Mouse (Mus musculus): ENCODE results near the gene Dcaf17.

The Dcaf17 gene

GRCm38 (mm10) chr2:71096170-71096569, 41.0 kb downstream of the Dcaf17 start:
- TF ChIP-seq GATA4 (IDR thresholded peaks at IDR 0.05; ENCODE audit: insufficient replicate concordance, low read length), result no peak

DNA sequence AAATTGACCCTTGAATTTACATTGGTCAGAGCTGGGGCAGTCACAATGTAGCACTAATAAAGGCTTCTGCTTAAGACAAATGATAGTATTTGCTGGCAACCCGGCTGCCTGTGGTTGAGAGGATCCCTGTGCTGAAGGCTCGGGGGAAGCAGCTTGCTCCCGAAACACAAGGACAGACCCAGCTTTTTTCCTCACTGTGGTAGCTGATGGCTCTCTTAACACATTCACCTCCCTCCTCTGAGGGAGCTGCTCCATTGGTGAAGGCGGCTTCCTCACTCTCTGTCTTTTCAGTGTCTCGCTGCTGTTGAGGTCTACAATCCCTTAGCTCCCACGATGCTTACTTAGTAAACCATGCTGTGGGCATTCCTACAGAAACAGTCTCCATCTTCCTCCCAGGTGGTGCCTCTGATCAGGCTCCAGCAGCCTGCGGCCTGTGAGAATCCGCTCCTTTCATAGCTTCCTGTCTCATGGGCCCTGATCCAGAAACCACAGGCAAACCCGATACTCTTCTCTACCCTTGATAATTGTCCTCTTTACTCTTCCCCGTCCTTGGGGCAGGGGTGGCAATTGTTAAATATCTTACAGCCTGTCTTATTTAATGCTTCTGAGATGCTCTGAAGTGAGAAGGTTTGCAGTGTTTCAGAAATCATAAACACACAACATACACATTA, 47.6 kb downstream of the Dcaf17 start:
- TF ChIP-seq GATA4 (IDR thresholded peaks at IDR 0.05; ENCODE audit: insufficient replicate concordance, low read length), result no peak

DNA sequence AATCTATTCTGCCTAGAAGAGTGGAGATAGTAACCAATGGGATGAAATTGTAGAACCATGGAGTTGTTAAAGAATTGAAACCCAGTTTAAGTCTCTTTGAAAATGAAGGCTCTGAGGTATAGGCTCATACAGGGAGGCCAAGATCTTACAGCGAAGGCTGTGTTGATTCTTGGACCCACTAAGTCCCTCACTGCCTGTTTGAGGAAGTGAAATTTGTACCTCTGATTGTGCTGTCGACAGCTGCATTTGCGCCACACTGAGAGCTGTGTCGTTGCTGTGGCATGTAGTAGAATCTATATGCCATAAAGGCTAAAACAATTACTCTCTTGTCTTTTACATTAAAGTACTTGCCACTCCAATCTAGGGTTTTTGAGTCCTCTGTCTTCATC, 48.2 kb downstream of the Dcaf17 start:
- TF ChIP-seq GATA4 (IDR thresholded peaks at IDR 0.05; ENCODE audit: insufficient replicate concordance, low read length), result no peak

DNA sequence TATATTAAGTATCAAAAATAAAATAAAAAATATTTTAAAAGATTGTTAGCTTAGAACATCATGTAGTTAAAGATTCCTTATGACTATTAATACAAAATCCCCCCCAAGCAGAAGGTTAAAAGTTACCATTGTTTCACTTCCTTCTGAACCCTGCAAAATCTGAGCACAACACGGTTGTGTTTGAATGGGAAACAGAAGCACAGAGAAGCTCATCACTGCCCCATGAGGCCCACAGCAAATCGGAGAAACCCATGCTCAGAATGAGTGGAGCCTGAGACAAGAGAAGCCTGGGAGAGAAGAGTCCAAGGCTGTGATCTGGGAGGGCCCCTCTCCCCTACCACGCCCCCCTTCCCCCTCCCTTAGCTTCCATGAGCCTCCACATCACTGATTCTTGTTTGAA, 49.6 kb downstream of the Dcaf17 start:
- TF ChIP-seq GATA4 (IDR thresholded peaks at IDR 0.05; ENCODE audit: insufficient replicate concordance, low read length), result no peak

- no peak for TF ChIP-seq GATA4 (IDR thresholded peaks at IDR 0.05; ENCODE audit: insufficient replicate concordance, low read length)
Measured at GRCm38 (mm10) chr2:71105469-71106215, 50.5 kb downstream of the Dcaf17 start.

DNA sequence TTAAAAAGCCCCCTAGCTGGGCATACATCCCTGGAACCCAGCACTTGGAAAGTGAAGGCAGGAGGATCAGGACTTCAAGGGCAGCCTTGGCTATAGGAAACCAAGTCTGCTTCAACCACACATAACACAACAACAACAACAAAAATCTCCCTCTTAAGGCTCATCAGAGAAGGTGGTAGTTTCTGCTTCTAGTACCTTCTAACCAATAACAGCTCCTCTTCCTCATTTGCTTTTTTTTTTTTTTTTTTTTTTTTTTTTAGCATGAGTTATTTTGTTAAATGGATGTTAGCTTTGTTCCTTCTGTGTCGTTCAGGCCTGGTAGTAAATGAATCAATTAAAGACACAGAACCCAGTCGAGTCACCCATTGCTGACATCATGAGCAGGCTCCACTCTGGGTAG, 52.1 kb downstream of the Dcaf17 start:
- no peak for TF ChIP-seq GATA4 (IDR thresholded peaks at IDR 0.05; ENCODE audit: insufficient replicate concordance, low read length)

GRCm38 (mm10) chr2:71108541-71108940, 53.4 kb downstream of the Dcaf17 start:
- TF ChIP-seq GATA4 (IDR thresholded peaks at IDR 0.05; ENCODE audit: insufficient replicate concordance, low read length), result no peak

GRCm38 (mm10) chr2:71113489-71114171, 58.5 kb downstream of the Dcaf17 start:
- TF ChIP-seq GATA4 (IDR thresholded peaks at IDR 0.05; ENCODE audit: insufficient replicate concordance, low read length), result no peak

DNA sequence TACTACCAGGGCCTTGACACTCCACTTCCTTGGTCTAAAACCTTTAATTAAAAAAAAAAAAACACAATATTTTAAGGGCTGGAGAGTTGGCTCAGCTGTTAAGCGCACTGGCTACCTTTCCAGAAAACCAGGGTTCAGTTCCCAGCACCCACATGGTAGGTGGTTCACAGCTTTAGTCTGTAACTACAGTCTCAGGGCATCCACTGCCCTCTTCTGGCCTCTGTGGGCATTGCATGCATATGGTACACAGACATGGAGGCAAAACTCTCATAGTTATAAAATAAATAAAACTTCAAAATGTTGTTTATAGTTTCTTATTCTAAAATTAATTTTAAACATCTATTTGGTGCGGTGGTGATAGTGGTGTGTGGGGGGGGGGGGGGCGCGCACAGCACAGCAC, 61.0 kb downstream of the Dcaf17 start:
- TF ChIP-seq GATA4 (IDR thresholded peaks at IDR 0.05; ENCODE audit: insufficient replicate concordance, low read length), result no peak

DNA sequence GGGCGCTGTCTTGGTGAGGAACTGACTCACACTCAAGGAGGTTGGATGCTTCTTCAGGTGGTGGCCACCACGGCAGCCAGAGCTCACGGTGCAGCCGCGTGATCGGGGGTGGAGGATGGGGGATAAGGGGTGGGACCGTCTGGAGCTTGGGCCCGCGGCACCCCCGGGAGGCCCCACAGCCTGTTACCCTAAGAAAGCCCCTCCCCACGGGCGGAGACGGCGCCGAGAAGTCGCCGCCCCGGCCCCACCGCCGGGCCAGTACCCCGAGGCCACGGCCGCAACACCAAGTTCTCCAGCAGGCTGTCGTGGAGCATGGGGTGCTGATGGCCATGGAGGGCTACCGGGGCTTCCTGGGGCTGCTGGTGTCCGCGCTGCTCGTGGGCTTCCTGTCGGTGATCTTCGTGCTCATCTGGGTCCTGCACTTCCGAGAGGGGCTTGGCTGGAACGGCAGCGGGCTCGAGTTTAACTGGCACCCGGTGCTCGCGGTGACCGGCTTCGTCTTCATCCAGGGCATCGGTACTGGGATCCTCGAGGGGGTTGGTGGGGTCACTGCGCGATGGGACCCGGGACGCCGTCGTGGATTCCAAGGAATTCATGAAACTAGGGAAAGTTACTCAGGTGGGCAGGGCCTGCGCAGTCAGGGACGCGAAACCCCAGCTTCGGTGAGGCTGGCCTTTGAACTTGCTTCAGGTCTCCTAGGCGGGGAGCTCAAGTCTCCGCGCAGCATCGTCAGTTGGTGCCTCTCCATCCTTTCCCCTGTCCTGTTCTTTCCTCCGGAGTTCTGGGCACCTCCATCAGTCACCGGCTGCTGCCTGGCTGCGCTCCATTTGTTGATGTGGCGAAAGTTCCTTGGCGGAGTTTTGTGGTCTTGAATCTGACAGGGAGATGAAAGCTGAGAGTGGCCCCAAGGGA, 62.9 kb downstream of the Dcaf17 start, which contains the start of gene Cybrd1:
Cybrd1 (plus strand) TSS at position 127 of the 912 bp plus-strand sequence.
- TF ChIP-seq GATA4 (IDR thresholded peaks at IDR 0.05; ENCODE audit: insufficient replicate concordance, low read length), result no peak

- TF ChIP-seq GATA4 (IDR thresholded peaks at IDR 0.05; ENCODE audit: insufficient replicate concordance, low read length), result no peak
Measured at GRCm38 (mm10) chr2:71120844-71121243, 65.7 kb downstream of the Dcaf17 start.

- TF ChIP-seq GATA4 (IDR thresholded peaks at IDR 0.05; ENCODE audit: insufficient replicate concordance, low read length), result no peak
Measured at GRCm38 (mm10) chr2:71121406-71121805, 66.3 kb downstream of the Dcaf17 start.

DNA sequence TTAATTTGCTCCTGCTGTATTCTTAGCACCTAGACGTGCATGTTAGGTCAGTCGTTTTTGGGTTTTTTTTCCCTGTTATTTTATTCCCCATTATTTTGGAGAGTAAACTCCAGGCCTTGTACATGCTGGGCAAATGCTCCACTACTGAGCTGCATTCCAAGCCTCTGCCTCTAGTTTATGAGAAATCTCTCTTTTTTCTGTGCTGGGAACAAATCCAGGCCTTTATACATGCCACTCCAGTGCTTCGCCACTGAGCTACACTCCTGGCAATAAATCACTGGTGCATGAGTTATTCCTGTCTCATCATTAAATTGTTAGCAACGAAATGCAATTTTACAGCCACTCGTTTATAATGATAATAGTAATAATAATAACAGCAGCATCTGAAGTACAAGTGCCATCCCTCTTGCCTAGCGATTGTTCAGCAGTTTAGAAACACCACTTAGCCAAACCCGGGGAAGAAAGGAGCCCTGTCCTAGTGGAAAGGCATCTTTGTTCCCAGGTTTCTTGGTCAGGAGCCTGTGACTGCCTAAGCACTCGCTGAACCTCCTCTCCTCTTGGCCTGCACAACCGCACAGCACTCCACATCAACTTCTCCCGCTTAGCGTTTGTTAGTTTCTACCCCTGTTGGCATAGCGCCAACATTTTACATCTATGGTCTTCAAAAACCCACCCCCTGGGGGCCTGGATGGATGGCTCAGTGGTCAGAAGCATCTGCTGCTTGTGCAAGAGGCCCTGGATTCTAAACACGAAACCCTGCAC, 67.3 kb downstream of the Dcaf17 start:
- no peak for TF ChIP-seq GATA4 (IDR thresholded peaks at IDR 0.05; ENCODE audit: insufficient replicate concordance, low read length)

DNA sequence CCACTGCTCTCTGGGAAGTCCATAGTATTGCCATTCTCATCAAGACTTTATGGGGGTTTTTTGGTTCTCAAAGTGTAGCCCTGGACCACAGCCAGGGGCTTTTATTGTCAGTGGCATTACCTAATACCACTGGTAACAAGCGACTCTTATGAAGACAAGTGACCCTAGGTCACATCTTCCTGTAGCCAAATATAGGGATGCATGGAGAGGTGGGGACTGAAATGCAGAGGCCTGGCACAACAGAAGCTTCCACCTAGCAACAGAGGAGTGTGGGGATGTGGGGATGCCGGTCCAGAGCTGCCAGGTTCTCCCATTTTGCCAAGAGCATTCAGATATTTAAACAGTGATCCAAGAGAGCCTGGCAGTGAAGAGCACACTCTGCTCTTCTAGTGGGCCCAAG, 68.5 kb downstream of the Dcaf17 start:
- TF ChIP-seq GATA4 (IDR thresholded peaks at IDR 0.05; ENCODE audit: insufficient replicate concordance, low read length), result no peak

All from liver, adult (tissue).